Mouse (Mus musculus): ENCODE measurements at regions not wholly inside any gene's neighbourhood (a gene's known extent, or its start where the extent isn't known, plus 50 kb on each side); places are given as distances from the start of the nearest gene placed in this dataset.

GRCm38 (mm10) chr12:49084505-49084904 lies 298.0 kb upstream of the Foxg1 start:
- Histone ChIP-seq H3K27me3 (ENCODE audit: control insufficient read depth, insufficient read depth, low read length) (no peaks in the 10 kb centered on the region), H3K27ac (no peak overlapping the region)
- intact Hi-C loops (cut with DNase I): no loop called here

GRCm38 (mm10) chr12:49086076-49086475 lies 296.4 kb upstream of the Foxg1 start:
- Histone ChIP-seq H3K27ac (no peak overlapping the region), H3K4me3 (no peak overlapping the region), H3K36me3 (ENCODE audit: control insufficient read depth, insufficient read depth, low read length) (no peaks in the 10 kb centered on the region), H3K4me1 (ENCODE audit: control insufficient read depth, insufficient read depth, low read length) (no peaks in the 10 kb centered on the region), H3K79me2 (replicated peaks; ENCODE audit: control insufficient read depth, insufficient read depth, low read length) (no peaks in the 10 kb centered on the region), H3K27me3 (ENCODE audit: control insufficient read depth, insufficient read depth, low read length) (no peaks in the 10 kb centered on the region), H3K9ac (ENCODE audit: low read depth, low read length) (no peak overlapping the region)
- intact Hi-C loops (cut with DNase I): no loop called here
- WGBS: 74% methylated on average over 2 of the region's 2 CpGs
- TF ChIP-seq POLR2A (IDR thresholded peaks at IDR 0.05; ENCODE audit: insufficient read depth, low read depth, low read length): no peak
- no peak for TF ChIP-seq EP300 (IDR thresholded peaks at IDR 0.05; ENCODE audit: insufficient read depth, low read depth, low read length)
- TF ChIP-seq CTCF (IDR thresholded peaks at IDR 0.05): no peak
- DNase-seq: no peak

More at GRCm38 (mm10) chr12:49084505-49084904, 298.0 kb upstream of the Foxg1 start:
- no peak overlapping the region for H3K9ac ChIP-seq (ENCODE audit: low read depth, low read length)
- no peaks in the 10 kb centered on the region for H3K79me2 ChIP-seq (replicated peaks; ENCODE audit: control insufficient read depth, insufficient read depth, low read length)
- TF ChIP-seq CTCF (IDR thresholded peaks at IDR 0.05): no peak
- TF ChIP-seq EP300 (IDR thresholded peaks at IDR 0.05; ENCODE audit: insufficient read depth, low read depth, low read length): no peak
- no peak for TF ChIP-seq POLR2A (IDR thresholded peaks at IDR 0.05; ENCODE audit: insufficient read depth, low read depth, low read length)
- no peaks in the 10 kb centered on the region for H3K36me3 ChIP-seq (ENCODE audit: control insufficient read depth, insufficient read depth, low read length)
- no peak for DNase-seq
- no peak overlapping the region for H3K4me3 ChIP-seq
- H3K4me1 ChIP-seq (ENCODE audit: control insufficient read depth, insufficient read depth, low read length): no peaks in the 10 kb centered on the region

- TF ChIP-seq CTCF (IDR thresholded peaks at IDR 0.05): no peak
- no peak for TF ChIP-seq EP300 (IDR thresholded peaks at IDR 0.05; ENCODE audit: insufficient read depth, low read depth, low read length)
- no peak for TF ChIP-seq POLR2A (IDR thresholded peaks at IDR 0.05; ENCODE audit: insufficient read depth, low read depth, low read length)
- no peaks in the 10 kb centered on the region for H3K79me2 ChIP-seq (replicated peaks; ENCODE audit: control insufficient read depth, insufficient read depth, low read length)
- H3K27ac ChIP-seq: no peak overlapping the region
- WGBS: 49% methylated on average over 1 of the region's 1 CpGs
- H3K4me3 ChIP-seq: no peak overlapping the region
- H3K36me3 ChIP-seq (ENCODE audit: control insufficient read depth, insufficient read depth, low read length): no peaks in the 10 kb centered on the region
- no peaks in the 10 kb centered on the region for H3K27me3 ChIP-seq (ENCODE audit: control insufficient read depth, insufficient read depth, low read length)
- no peak overlapping the region for H3K9ac ChIP-seq (ENCODE audit: low read depth, low read length)
- DNase-seq: no peak
- H3K4me1 ChIP-seq (ENCODE audit: control insufficient read depth, insufficient read depth, low read length): no peaks in the 10 kb centered on the region
- intact Hi-C loops (cut with DNase I): no loop called here
Measured at GRCm38 (mm10) chr12:49090177-49090576, 292.3 kb upstream of the Foxg1 start.

GRCm38 (mm10) chr12:49105931-49106330 lies 276.5 kb upstream of the Foxg1 start:
- intact Hi-C loops (cut with DNase I): no loop called here
- no peaks in the 10 kb centered on the region for H3K36me3 ChIP-seq (ENCODE audit: control insufficient read depth, insufficient read depth, low read length)
- 49% methylated on average over 4 of the region's 4 CpGs for WGBS
- no peaks in the 10 kb centered on the region for H3K79me2 ChIP-seq (replicated peaks; ENCODE audit: control insufficient read depth, insufficient read depth, low read length)
- DNase-seq: no peak
- H3K27me3 ChIP-seq (ENCODE audit: control insufficient read depth, insufficient read depth, low read length): no peaks in the 10 kb centered on the region
- TF ChIP-seq CTCF (IDR thresholded peaks at IDR 0.05) (no peak), POLR2A (IDR thresholded peaks at IDR 0.05; ENCODE audit: insufficient read depth, low read depth, low read length) (no peak), EP300 (IDR thresholded peaks at IDR 0.05; ENCODE audit: insufficient read depth, low read depth, low read length) (no peak)
- H3K27ac ChIP-seq: no peak overlapping the region
- no peaks in the 10 kb centered on the region for H3K4me1 ChIP-seq (ENCODE audit: control insufficient read depth, insufficient read depth, low read length)
- no peak overlapping the region for H3K4me3 ChIP-seq
- H3K9ac ChIP-seq (ENCODE audit: low read depth, low read length): no peak overlapping the region

- TF ChIP-seq EP300 (IDR thresholded peaks at IDR 0.05; ENCODE audit: insufficient read depth, low read depth, low read length) (no peak), POLR2A (IDR thresholded peaks at IDR 0.05; ENCODE audit: insufficient read depth, low read depth, low read length) (no peak), CTCF (IDR thresholded peaks at IDR 0.05) (peak; percentile 31)
Measured at GRCm38 (mm10) chr12:49106399-49107382, 275.8 kb upstream of the Foxg1 start.

More at GRCm38 (mm10) chr12:49106399-49107382, 275.8 kb upstream of the Foxg1 start:
- Histone ChIP-seq H3K27ac (no peak overlapping the region), H3K79me2 (replicated peaks; ENCODE audit: control insufficient read depth, insufficient read depth, low read length) (no peaks in the 10 kb centered on the region), H3K9ac (ENCODE audit: low read depth, low read length) (no peak overlapping the region), H3K4me3 (no peak overlapping the region), H3K27me3 (ENCODE audit: control insufficient read depth, insufficient read depth, low read length) (no peaks in the 10 kb centered on the region), H3K4me1 (ENCODE audit: control insufficient read depth, insufficient read depth, low read length) (no peaks in the 10 kb centered on the region), H3K36me3 (ENCODE audit: control insufficient read depth, insufficient read depth, low read length) (no peaks in the 10 kb centered on the region)
- no peak for DNase-seq
- 49% methylated on average over 7 of the region's 7 CpGs for WGBS
- intact Hi-C loops (cut with DNase I): no loop called here

Data from heart, adult 2 months (tissue).